Mouse (Mus musculus): ENCODE measurements around the gene Syngr2.
"Not testable (repeated sequence)": the region's sequence is repeated elsewhere in the genome, so short reads cannot be mapped to it uniquely, and the experiment has no call there.

The Syngr2 gene

GRCm38 (mm10) chr11:117781199-117781821 is 28.2 kb upstream of the Syngr2 start:
- peak; percentile 81 to 89 for DNase-seq (ENCODE audit: low spot score in 2 of 2)

GRCm38 (mm10) chr11:117781993-117782704 is 27.3 kb upstream of the Syngr2 start, which contains the start of the genes Tmc8 and Tmc6:
Gene Tmc8 (plus strand): TSS chr11:117782076.
Gene Tmc6 (minus strand): TSS chr11:117782198.
- DNase-seq (ENCODE audit: low spot score in 2 of 2), result peak; percentile 83 to 90

GRCm38 (mm10) chr11:117782705-117783034 is 26.8 kb upstream of the Syngr2 start:
- no peak for DNase-seq (ENCODE audit: low spot score in 2 of 2)

GRCm38 (mm10) chr11:117783089-117783488 is 26.4 kb upstream of the Syngr2 start:
- DNase-seq (ENCODE audit: low spot score in 2 of 2), result peak; percentile 88 to 95

- peak; percentile 81 to 89 for DNase-seq (ENCODE audit: low spot score in 2 of 2)
Measured at GRCm38 (mm10) chr11:117783683-117784309, 25.7 kb upstream of the Syngr2 start.

GRCm38 (mm10) chr11:117786294-117786693 is 23.2 kb upstream of the Syngr2 start:
- peak; percentile 80 to 88 for DNase-seq (ENCODE audit: low spot score in 2 of 2)

GRCm38 (mm10) chr11:117788481-117788880 is 21.0 kb upstream of the Syngr2 start:
- DNase-seq (ENCODE audit: low spot score in 2 of 2), result not testable (repeated sequence)

- peak; percentile 82 to 93 for DNase-seq (ENCODE audit: low spot score in 2 of 2)
Measured at GRCm38 (mm10) chr11:117790286-117790685, 19.2 kb upstream of the Syngr2 start.

- DNase-seq (ENCODE audit: low spot score in 2 of 2), result peak; percentile 61 to 82
Measured at GRCm38 (mm10) chr11:117790703-117791440, 18.6 kb upstream of the Syngr2 start.

GRCm38 (mm10) chr11:117791441-117791761 is 18.1 kb upstream of the Syngr2 start:
- DNase-seq (ENCODE audit: low spot score in 2 of 2), result no peak

GRCm38 (mm10) chr11:117792281-117792888 is 17.1 kb upstream of the Syngr2 start:
- peak; percentile 90 to 91 for DNase-seq (ENCODE audit: low spot score in 2 of 2)

- DNase-seq (ENCODE audit: low spot score in 2 of 2), result no peak
Measured at GRCm38 (mm10) chr11:117794035-117794551, 15.4 kb upstream of the Syngr2 start.

- no peak for DNase-seq (ENCODE audit: low spot score in 2 of 2)
Measured at GRCm38 (mm10) chr11:117796954-117797353, 12.5 kb upstream of the Syngr2 start.

GRCm38 (mm10) chr11:117797511-117798159 is 11.8 kb upstream of the Syngr2 start, which contains the start of gene 6030468B19Rik:
Gene 6030468B19Rik (plus strand): TSS chr11:117797660.
- peak; percentile 82 to 87 for DNase-seq (ENCODE audit: low spot score in 2 of 2)

GRCm38 (mm10) chr11:117798160-117798541 is 11.3 kb upstream of the Syngr2 start:
- DNase-seq (ENCODE audit: low spot score in 2 of 2), result peak in 1 of 2 experiments; percentile 55

- DNase-seq (ENCODE audit: low spot score in 2 of 2), result no peak
Measured at GRCm38 (mm10) chr11:117799174-117799573, 10.3 kb upstream of the Syngr2 start.

- no peak for DNase-seq (ENCODE audit: low spot score in 2 of 2)
Measured at GRCm38 (mm10) chr11:117800038-117800437, 9.4 kb upstream of the Syngr2 start.

GRCm38 (mm10) chr11:117801650-117802049 is 7.8 kb upstream of the Syngr2 start:
- no peak for DNase-seq (ENCODE audit: low spot score in 2 of 2)

GRCm38 (mm10) chr11:117803166-117803688 is 6.2 kb upstream of the Syngr2 start:
- DNase-seq (ENCODE audit: low spot score in 2 of 2), result no peak

GRCm38 (mm10) chr11:117806781-117807180 is 2.7 kb upstream of the Syngr2 start:
- no peak for DNase-seq (ENCODE audit: low spot score in 2 of 2)
